Mouse (Mus musculus) kidney, embryonic 15.5 days (tissue): Measurements from ENCODE around the gene Gm12789. TPM values are rescaled to one million over a fixed set of nuclear protein-coding genes. Genes with fewer than 3 reads are reported as not detected.
"Not testable (repeated sequence)": the region's sequence is repeated elsewhere in the genome, so short reads cannot be mapped to it uniquely, and the experiment has no call there.

Source experiments
- ATAC-seq: fragments of 200-750 bp; cut with Nextera tagmentation; replicated peaks from 2 replicates; pipeline ENCODE4 v1.8.0; 2017; ENCODE audit warnings: moderate TSS enrichment; ENCODE audit not compliant: low FRiP score
- H3K27ac ChIP-seq: fragments of 300-500 bp; sonication (generic); 2 replicates; pipeline ENCODE4 v1.5.1; 2015; ENCODE audit warnings: mild to moderate bottlenecking, inconsistent platforms
- H3K27me3 ChIP-seq: fragments of 300-500 bp; sonication (generic); 2 replicates; pipeline ENCODE4 v1.6.1; 2015; ENCODE audit warnings: inconsistent platforms
- H3K36me3 ChIP-seq: fragments of 300-500 bp; sonication (generic); 2 replicates; pipeline ENCODE4 v1.6.1; 2015; ENCODE audit warnings: inconsistent platforms
- H3K4me1 ChIP-seq: fragments of 300-500 bp; sonication (generic); 2 replicates; pipeline ENCODE4 v1.6.1; 2015; ENCODE audit warnings: inconsistent platforms
- H3K4me2 ChIP-seq: fragments of 300-500 bp; sonication (generic); 2 replicates; pipeline ENCODE4 v1.6.1; 2015; ENCODE audit warnings: moderate library complexity, mild to moderate bottlenecking, inconsistent platforms
- H3K4me3 ChIP-seq: fragments of 300-500 bp; sonication (generic); replicated peaks from 2 replicates; pipeline ENCODE4 v1.5.1; 2015; ENCODE audit warnings: mild to moderate bottlenecking, inconsistent platforms
- H3K9ac ChIP-seq: fragments of 300-500 bp; sonication (generic); 2 replicates; pipeline ENCODE4 v1.6.1; 2015; ENCODE audit warnings: mild to moderate bottlenecking, inconsistent platforms
- H3K9me3 ChIP-seq: fragments of 300-500 bp; sonication (generic); replicated peaks from 2 replicates; pipeline ENCODE4 v1.6.1; 2016; ENCODE audit warnings: inconsistent platforms
- WGBS: fragments of 180-500 bp; shearing (Covaris S2); methylation state at CpG from one replicate; pipeline ENCODE4 v1.1.7; 2015; ENCODE audit warnings: mixed read lengths; 5-methylcytosine and 5-hydroxymethylcytosine counted together
- polyA plus RNA-seq: library from polyadenylated mRNA; unstranded; fragments of >200 nt; fragmentation: Nextera tagmentation; extraction: Ambion mirVana; gene quantifications from 2 replicates; pipeline ENCODE4 v1.2.1, GENCODE M21; 2015

The Gm12789 gene
- not detected in 2 replicates for polyA plus RNA-seq

- not testable (repeated sequence) for H3K4me3 ChIP-seq, H3K9me3 ChIP-seq, H3K36me3 ChIP-seq, H3K4me2 ChIP-seq, H3K27ac ChIP-seq, H3K9ac ChIP-seq, H3K4me1 ChIP-seq, H3K27me3 ChIP-seq, ATAC-seq
- WGBS: 90% methylated on average over 2 of the region's 2 CpGs
Measured at GRCm38 (mm10) chr4:101986326-101986725, at the start of gene Gm12789. Gene Gm12789, plus strand, starts transcription at chr4:101986626.

GRCm38 (mm10) chr4:101940107-101940506 lies 46.3 kb upstream of the Gm12789 start, which contains the start of gene Gm12794:
Gene Gm12794, plus strand, starts transcription at chr4:101940407.
- not testable (repeated sequence) for H3K27ac ChIP-seq, H3K9ac ChIP-seq, ATAC-seq, H3K4me2 ChIP-seq, H3K4me3 ChIP-seq, H3K27me3 ChIP-seq, H3K9me3 ChIP-seq, H3K4me1 ChIP-seq, H3K36me3 ChIP-seq
- WGBS: 73% methylated on average over 2 of the region's 2 CpGs

- not testable (repeated sequence) for ATAC-seq, H3K9me3 ChIP-seq, H3K4me1 ChIP-seq, H3K4me2 ChIP-seq, H3K4me3 ChIP-seq, H3K9ac ChIP-seq, H3K36me3 ChIP-seq, H3K27ac ChIP-seq, H3K27me3 ChIP-seq
- 77% methylated on average over 1 of the region's 5 CpGs for WGBS
Measured at GRCm38 (mm10) chr4:101980949-101981348, 5.5 kb upstream of the Gm12789 start, which contains the start of gene Gm12790. Gene Gm12790, minus strand, starts transcription at chr4:101981049.

- no peak overlapping the region for H3K27ac ChIP-seq
- no peak overlapping the region for H3K9ac ChIP-seq
- ATAC-seq: no peak
- H3K27me3 ChIP-seq: no peaks in the 10 kb centered on the region
- H3K4me2 ChIP-seq: no peak overlapping the region
- H3K4me1 ChIP-seq: no peaks in the 10 kb centered on the region
- no peak overlapping the region for H3K4me3 ChIP-seq
- 69% methylated on average over 5 of the region's 5 CpGs for WGBS
- no peaks in the 10 kb centered on the region for H3K9me3 ChIP-seq
- H3K36me3 ChIP-seq: no peaks in the 10 kb centered on the region
Measured at GRCm38 (mm10) chr4:101985678-101986077, 748 bp upstream of the Gm12789 start.

- peaks cover 4% of the 10 kb centered on the region; the same call in 1 of the 2 replicates for H3K27me3 ChIP-seq
- H3K36me3 ChIP-seq: no peaks in the 10 kb centered on the region
- H3K4me1 ChIP-seq: no peaks in the 10 kb centered on the region
- no peak overlapping the region for H3K27ac ChIP-seq
- 85% methylated on average over 5 of the region's 5 CpGs for WGBS
- H3K4me2 ChIP-seq: no peak overlapping the region
- H3K9ac ChIP-seq: no peak overlapping the region
- H3K9me3 ChIP-seq: no peaks in the 10 kb centered on the region
- ATAC-seq: no peak
- H3K4me3 ChIP-seq: no peak overlapping the region
Measured at GRCm38 (mm10) chr4:101997426-101997825, 11.0 kb downstream of the Gm12789 start.

- WGBS: 38% methylated on average over 15 of the region's 15 CpGs
Measured at GRCm38 (mm10) chr4:101998267-101998922, 12.0 kb downstream of the Gm12789 start.

GRCm38 (mm10) chr4:102026619-102027018 lies 40.2 kb downstream of the Gm12789 start:
- Histone ChIP-seq H3K9me3 (no peaks in the 10 kb centered on the region), H3K27me3 (no peaks in the 10 kb centered on the region), H3K4me3 (no peak overlapping the region), H3K9ac (no peak overlapping the region), H3K4me2 (no peak overlapping the region), H3K4me1 (no peaks in the 10 kb centered on the region), H3K27ac (no peak overlapping the region), H3K36me3 (no peaks in the 10 kb centered on the region)
- 90% methylated on average over 6 of the region's 6 CpGs for WGBS
- no peak for ATAC-seq

More at GRCm38 (mm10) chr4:101998267-101998922, 12.0 kb downstream of the Gm12789 start:
- Histone ChIP-seq H3K27me3 (peaks cover 4% of the 10 kb centered on the region; the same call in 1 of the 2 replicates), H3K4me3 (no peak overlapping the region), H3K27ac (no peak overlapping the region), H3K4me1 (no peaks in the 10 kb centered on the region), H3K36me3 (no peaks in the 10 kb centered on the region), H3K9ac (no peak overlapping the region), H3K9me3 (no peaks in the 10 kb centered on the region), H3K4me2 (no peak overlapping the region)
- 0 out of 2 replicates have a peak, but pooled peaks have one; percentile 71 for ATAC-seq

Other genes with a start within 250 kb of the Gm12789 start
- gene B020004J07Rik, start 142.6 kb upstream of the Gm12789 start, polyA plus RNA-seq: not detected in 2 replicates
- not detected in 2 replicates for gene C130073F10Rik, start 92.8 kb upstream of the Gm12789 start, polyA plus RNA-seq
- gene Gm12800, start 77.5 kb upstream of the Gm12789 start, polyA plus RNA-seq: not detected in 2 replicates
- gene Gm12794, start 46.2 kb upstream of the Gm12789 start, polyA plus RNA-seq: not detected in 2 replicates
- gene Gm12790, start 5.6 kb upstream of the Gm12789 start, polyA plus RNA-seq: not detected in 2 replicates
- gene Pde4b, start 100.9 kb downstream of the Gm12789 start, polyA plus RNA-seq: 11.7 and 13.6 TPM in 2 replicates